In genomic region chr17:53247593-53248236, GRCm38 (mm10) we compare ENCODE assay signal across 26 mouse cellular contexts.
A peak's percentile ranks its signal among the peaks of the same experiment; 100 is the strongest.
DNase-seq lines count a peak whose midpoint lies in the region; ATAC-seq lines count a peak whose summit lies in the region.
"Had no signal": no experiment of that assay in that cellular context is flagged by ENCODE, and none has a peak within 500 bp of the region (broad histone marks: within the 10 kb centered on the region; RNA-seq: fewer than 3 reads in every experiment).

No protein-coding gene starts in this region.

- no peak overlapping the region for H3K27ac ChIP-seq in forebrain, embryonic 13.5 days
- H3K27ac ChIP-seq in forebrain, embryonic 11.5 days (ENCODE audit: low read depth, low read length), result no peak overlapping the region
- H3K27ac ChIP-seq in hindbrain, embryonic 16.5 days (ENCODE audit: low read depth, low read length), result no peak overlapping the region
- H3K27ac ChIP-seq in hindbrain, embryonic 12.5 days, result no peak overlapping the region
- H3K27ac ChIP-seq in midbrain, embryonic 16.5 days (ENCODE audit: low read length), result peak overlapping the region; percentile 55
- H3K27ac ChIP-seq: kidney, postnatal 0 days; liver, embryonic 13.5 days; stomach, embryonic 15.5 days had no signal

- ATAC-seq in forebrain, embryonic 13.5 days, result 0 out of 2 replicates have a peak, but pooled peaks have one; percentile 30
- ATAC-seq in forebrain, embryonic 11.5 days (replicated peaks; ENCODE audit: low FRiP score), result no peak
- peak; percentile 85 for ATAC-seq in hindbrain, embryonic 16.5 days
- ATAC-seq in hindbrain, embryonic 12.5 days (ENCODE audit: low FRiP score), result no peak
- ATAC-seq in midbrain, embryonic 16.5 days, result peak; percentile 87
- ATAC-seq: intestine, embryonic 16.5 days; lung, postnatal 0 days had no signal

- H3K4me3 ChIP-seq in forebrain, embryonic 13.5 days, result no peak overlapping the region
- no peak overlapping the region for H3K4me3 ChIP-seq in forebrain, embryonic 11.5 days (ENCODE audit: low read depth, low read length)
- no peak overlapping the region for H3K4me3 ChIP-seq in hindbrain, embryonic 16.5 days (ENCODE audit: low read length)
- no peak overlapping the region for H3K4me3 ChIP-seq in hindbrain, embryonic 12.5 days
- H3K4me3 ChIP-seq in midbrain, embryonic 16.5 days (ENCODE audit: low read depth, low read length), result no peak overlapping the region
- H3K4me3 ChIP-seq: liver, embryonic 13.5 days; megakaryocyte, embryonic 14.5 days; stomach, embryonic 15.5 days had no signal

- H3K27me3 ChIP-seq in forebrain, embryonic 13.5 days, result no peaks in the 10 kb centered on the region
- no peaks in the 10 kb centered on the region for H3K27me3 ChIP-seq in forebrain, embryonic 11.5 days (ENCODE audit: control insufficient read depth, insufficient read depth, low read length)
- no peaks in the 10 kb centered on the region for H3K27me3 ChIP-seq in hindbrain, embryonic 16.5 days (replicated peaks; ENCODE audit: control insufficient read depth, insufficient read depth, low read length)
- no peaks in the 10 kb centered on the region for H3K27me3 ChIP-seq in hindbrain, embryonic 12.5 days
- no peaks in the 10 kb centered on the region for H3K27me3 ChIP-seq in midbrain, embryonic 16.5 days (ENCODE audit: control insufficient read depth, insufficient read depth, low read depth, low read length)
- H3K27me3 ChIP-seq: CH12.LX; liver, embryonic 13.5 days; megakaryocyte, embryonic 14.5 days; stomach, embryonic 15.5 days had no signal

- no peaks in the 10 kb centered on the region for H3K36me3 ChIP-seq in forebrain, embryonic 13.5 days (ENCODE audit: poor library complexity, severe bottlenecking)
- H3K36me3 ChIP-seq in forebrain, embryonic 11.5 days (ENCODE audit: control insufficient read depth, insufficient read depth, low read length), result no peaks in the 10 kb centered on the region
- H3K36me3 ChIP-seq in hindbrain, embryonic 16.5 days (ENCODE audit: control insufficient read depth, insufficient read depth, low read length), result no peaks in the 10 kb centered on the region
- H3K36me3 ChIP-seq in hindbrain, embryonic 12.5 days, result no peaks in the 10 kb centered on the region
- H3K36me3 ChIP-seq in midbrain, embryonic 16.5 days (ENCODE audit: control insufficient read depth, insufficient read depth, low read length), result no peaks in the 10 kb centered on the region
- H3K36me3 ChIP-seq: liver, embryonic 13.5 days; stomach, embryonic 15.5 days had no signal

- no peak for DNase-seq in forebrain, embryonic 11.5 days (ENCODE audit: low spot score)
- peak; percentile 18 for DNase-seq in brain, adult 2 months (ENCODE audit: low read depth, low spot score)
- DNase-seq in gastrocnemius, postnatal 25 days, result no peak
- DNase-seq: adrenal gland, adult 8-10 months; cerebellum, adult 11 months; cerebellum, adult 9-10 months; cerebellum, postnatal 36 days; heart, postnatal 36 days; kidney, adult 8-10 months; kidney, postnatal 4 days; left cerebral cortex, postnatal 4 days; liver, embryonic 13.5 days; lung, adult 18-20 months; lung, postnatal 4 days; right cerebral cortex, postnatal 25 days had no signal

- no peaks in the 10 kb centered on the region for H3K4me1 ChIP-seq in forebrain, embryonic 13.5 days
- H3K4me1 ChIP-seq in forebrain, embryonic 11.5 days (replicated peaks; ENCODE audit: control insufficient read depth, insufficient read depth, low read length), result no peaks in the 10 kb centered on the region
- no peaks in the 10 kb centered on the region for H3K4me1 ChIP-seq in hindbrain, embryonic 16.5 days (ENCODE audit: control insufficient read depth, insufficient read depth, low read depth, low read length)
- no peaks in the 10 kb centered on the region for H3K4me1 ChIP-seq in hindbrain, embryonic 12.5 days
- H3K4me1 ChIP-seq in midbrain, embryonic 16.5 days (ENCODE audit: control insufficient read depth, insufficient read depth, low read length), result peaks cover 11% of the 10 kb centered on the region
- H3K4me1 ChIP-seq: liver, embryonic 13.5 days; megakaryocyte, embryonic 14.5 days; stomach, embryonic 15.5 days had no signal

- no peak overlapping the region for H3K9ac ChIP-seq in forebrain, embryonic 13.5 days
- H3K9ac ChIP-seq in forebrain, embryonic 11.5 days (ENCODE audit: low read length), result no peak overlapping the region
- no peak overlapping the region for H3K9ac ChIP-seq in hindbrain, embryonic 16.5 days (ENCODE audit: low read depth, low read length)
- H3K9ac ChIP-seq in hindbrain, embryonic 12.5 days, result no peak overlapping the region
- H3K9ac ChIP-seq in midbrain, embryonic 16.5 days (ENCODE audit: low read depth, low read length), result no peak overlapping the region
- H3K9ac ChIP-seq: liver, embryonic 13.5 days; stomach, embryonic 15.5 days had no signal

- H3K9me3 ChIP-seq in forebrain, embryonic 13.5 days (replicated peaks), result no peaks in the 10 kb centered on the region
- H3K9me3 ChIP-seq in forebrain, embryonic 11.5 days (ENCODE audit: control insufficient read depth, low read length), result no peaks in the 10 kb centered on the region
- no peaks in the 10 kb centered on the region for H3K9me3 ChIP-seq in hindbrain, embryonic 16.5 days (ENCODE audit: control insufficient read depth, low read length)
- H3K9me3 ChIP-seq in hindbrain, embryonic 12.5 days (replicated peaks), result no peaks in the 10 kb centered on the region
- H3K9me3 ChIP-seq in midbrain, embryonic 16.5 days (replicated peaks; ENCODE audit: control insufficient read depth, low read length, poor library complexity, severe bottlenecking), result no peaks in the 10 kb centered on the region
- H3K9me3 ChIP-seq: stomach, embryonic 15.5 days had no signal

- H3K4me2 ChIP-seq in forebrain, embryonic 13.5 days, result no peak overlapping the region
- no peak overlapping the region for H3K4me2 ChIP-seq in forebrain, embryonic 11.5 days (ENCODE audit: low read depth, low read length, severe bottlenecking)
- no peak overlapping the region for H3K4me2 ChIP-seq in hindbrain, embryonic 16.5 days (ENCODE audit: low read length)
- H3K4me2 ChIP-seq in hindbrain, embryonic 12.5 days (replicated peaks), result no peak overlapping the region
- H3K4me2 ChIP-seq in midbrain, embryonic 16.5 days (ENCODE audit: low read length), result no peak overlapping the region
- H3K4me2 ChIP-seq: heart, embryonic 11.5 days; liver, embryonic 13.5 days; stomach, embryonic 15.5 days had no signal

- 50% methylated on average over 3 of the region's 3 CpGs for WGBS in forebrain, embryonic 13.5 days
- WGBS in forebrain, embryonic 11.5 days, result 50% methylated on average over 3 of the region's 3 CpGs
- WGBS in hindbrain, embryonic 16.5 days, result 50% methylated on average over 3 of the region's 3 CpGs
- WGBS in hindbrain, embryonic 12.5 days, result 78% methylated on average over 3 of the region's 3 CpGs
- WGBS in midbrain, embryonic 16.5 days, result 36% methylated on average over 3 of the region's 3 CpGs

Comparison
In these comparisons a context has a peak if more than half of its experiments do, and no peak if none do; other contexts are left out.
1. ATAC-seq: peak in forebrain, embryonic 13.5 days (single experiment), hindbrain, embryonic 16.5 days (single experiment) and midbrain, embryonic 16.5 days (single experiment); none in forebrain, embryonic 11.5 days (single experiment) and hindbrain, embryonic 12.5 days (single experiment).